Mouse (Mus musculus): ENCODE data around the gene Tgfbr3. TPM values are rescaled to one million over a fixed set of nuclear protein-coding genes. Genes with fewer than 3 reads are reported as not detected.

Tgfbr3 gene
- polyA plus RNA-seq, 1 experiment from 2014 or later = 4.3 TPM

GRCm38 (mm10) chr5:107285563-107285962 lies 3.9 kb downstream of the Tgfbr3 start:
- WGBS = 94% methylated on average over 6 of the region's 6 CpGs

GRCm38 (mm10) chr5:107283935-107284524 lies 5.4 kb downstream of the Tgfbr3 start:
- 79% methylated on average over 10 of the region's 10 CpGs for WGBS
- ATAC-seq = no peak
- H3K9me3 ChIP-seq (replicated peaks; ENCODE audit: control insufficient read depth, low read length, poor library complexity, severe bottlenecking) = no peaks in the 10 kb centered on the region
- no peak overlapping the region for H3K4me3 ChIP-seq (ENCODE audit: low read depth, low read length)
- no peaks in the 10 kb centered on the region; the same call in none of the 2 replicates for H3K27me3 ChIP-seq (ENCODE audit: control insufficient read depth, insufficient read depth, low read depth, low read length)
- H3K36me3 ChIP-seq (ENCODE audit: control insufficient read depth, insufficient read depth, low read length) = no peaks in the 10 kb centered on the region
- no peak overlapping the region for H3K4me2 ChIP-seq (ENCODE audit: low read length)
- H3K27ac ChIP-seq (ENCODE audit: low read length) = no peak overlapping the region
- H3K9ac ChIP-seq (ENCODE audit: low read depth, low read length) = no peak overlapping the region
- peaks cover 4% of the 10 kb centered on the region; the same call in 1 of the 2 replicates for H3K4me1 ChIP-seq (ENCODE audit: control insufficient read depth, insufficient read depth, low read length)

More at GRCm38 (mm10) chr5:107285563-107285962, 3.9 kb downstream of the Tgfbr3 start:
- Histone ChIP-seq H3K9ac (ENCODE audit: low read depth, low read length) (no peak overlapping the region), H3K36me3 (ENCODE audit: control insufficient read depth, insufficient read depth, low read length) (no peaks in the 10 kb centered on the region), H3K4me3 (ENCODE audit: low read depth, low read length) (no peak overlapping the region), H3K9me3 (replicated peaks; ENCODE audit: control insufficient read depth, low read length, poor library complexity, severe bottlenecking) (no peaks in the 10 kb centered on the region), H3K27me3 (ENCODE audit: control insufficient read depth, insufficient read depth, low read depth, low read length) (no peaks in the 10 kb centered on the region; the same call in none of the 2 replicates), H3K4me2 (ENCODE audit: low read length) (no peak overlapping the region), H3K4me1 (ENCODE audit: control insufficient read depth, insufficient read depth, low read length) (peaks cover 10% of the 10 kb centered on the region), H3K27ac (ENCODE audit: low read length) (no peak overlapping the region)
- ATAC-seq = no peak

- no peak for ATAC-seq
- no peak overlapping the region for H3K27ac ChIP-seq (ENCODE audit: low read length)
- WGBS = 75% methylated on average over 9 of the region's 9 CpGs
Measured at GRCm38 (mm10) chr5:107282561-107283307, 6.7 kb downstream of the Tgfbr3 start.

GRCm38 (mm10) chr5:107279263-107279662 lies 10.2 kb downstream of the Tgfbr3 start:
- Histone ChIP-seq H3K9ac (ENCODE audit: low read depth, low read length) (no peak overlapping the region), H3K27me3 (ENCODE audit: control insufficient read depth, insufficient read depth, low read depth, low read length) (no peaks in the 10 kb centered on the region), H3K4me1 (ENCODE audit: control insufficient read depth, insufficient read depth, low read length) (no peaks in the 10 kb centered on the region), H3K4me2 (ENCODE audit: low read length) (no peak overlapping the region), H3K4me3 (ENCODE audit: low read depth, low read length) (no peak overlapping the region), H3K27ac (ENCODE audit: low read length) (no peak overlapping the region), H3K36me3 (ENCODE audit: control insufficient read depth, insufficient read depth, low read length) (no peaks in the 10 kb centered on the region), H3K9me3 (replicated peaks; ENCODE audit: control insufficient read depth, low read length, poor library complexity, severe bottlenecking) (no peaks in the 10 kb centered on the region)
- ATAC-seq = no peak
- 86% methylated on average over 4 of the region's 4 CpGs for WGBS

More at GRCm38 (mm10) chr5:107282561-107283307, 6.7 kb downstream of the Tgfbr3 start:
- Histone ChIP-seq H3K27me3 (ENCODE audit: control insufficient read depth, insufficient read depth, low read depth, low read length) (no peaks in the 10 kb centered on the region), H3K9ac (ENCODE audit: low read depth, low read length) (no peak overlapping the region), H3K9me3 (replicated peaks; ENCODE audit: control insufficient read depth, low read length, poor library complexity, severe bottlenecking) (no peaks in the 10 kb centered on the region), H3K4me3 (ENCODE audit: low read depth, low read length) (no peak overlapping the region), H3K4me1 (ENCODE audit: control insufficient read depth, insufficient read depth, low read length) (no peaks in the 10 kb centered on the region), H3K36me3 (ENCODE audit: control insufficient read depth, insufficient read depth, low read length) (no peaks in the 10 kb centered on the region), H3K4me2 (ENCODE audit: low read length) (no peak overlapping the region)

GRCm38 (mm10) chr5:107276186-107276585 lies 13.2 kb downstream of the Tgfbr3 start:
- WGBS = 81% methylated on average over 3 of the region's 3 CpGs
- no peak for ATAC-seq
- Histone ChIP-seq H3K9ac (ENCODE audit: low read depth, low read length) (no peak overlapping the region), H3K27me3 (ENCODE audit: control insufficient read depth, insufficient read depth, low read depth, low read length) (no peaks in the 10 kb centered on the region), H3K4me2 (ENCODE audit: low read length) (no peak overlapping the region), H3K4me1 (ENCODE audit: control insufficient read depth, insufficient read depth, low read length) (no peaks in the 10 kb centered on the region; the same call in 1 of the 2 replicates), H3K36me3 (ENCODE audit: control insufficient read depth, insufficient read depth, low read length) (no peaks in the 10 kb centered on the region), H3K9me3 (replicated peaks; ENCODE audit: control insufficient read depth, low read length, poor library complexity, severe bottlenecking) (no peaks in the 10 kb centered on the region), H3K4me3 (ENCODE audit: low read depth, low read length) (no peak overlapping the region), H3K27ac (ENCODE audit: low read length) (no peak overlapping the region)

GRCm38 (mm10) chr5:107272252-107273028 lies 17.0 kb downstream of the Tgfbr3 start:
- Histone ChIP-seq H3K4me3 (ENCODE audit: low read depth, low read length) (no peak overlapping the region), H3K36me3 (ENCODE audit: control insufficient read depth, insufficient read depth, low read length) (no peaks in the 10 kb centered on the region), H3K27ac (ENCODE audit: low read length) (no peak overlapping the region), H3K27me3 (ENCODE audit: control insufficient read depth, insufficient read depth, low read depth, low read length) (no peaks in the 10 kb centered on the region), H3K9me3 (replicated peaks; ENCODE audit: control insufficient read depth, low read length, poor library complexity, severe bottlenecking) (no peaks in the 10 kb centered on the region), H3K9ac (ENCODE audit: low read depth, low read length) (no peak overlapping the region), H3K4me2 (ENCODE audit: low read length) (no peak overlapping the region), H3K4me1 (ENCODE audit: control insufficient read depth, insufficient read depth, low read length) (peaks cover 2% of the 10 kb centered on the region; the same call in 1 of the 2 replicates)
- WGBS = 25% methylated on average over 11 of the region's 11 CpGs
- ATAC-seq = 0 out of 2 replicates have a peak, but pooled peaks have one; percentile 34

- H3K27me3 ChIP-seq (ENCODE audit: control insufficient read depth, insufficient read depth, low read depth, low read length) = 0 out of 2 replicates have a peak, but pooled peaks cover 2% of the 10 kb centered on the region
- ATAC-seq = no peak; the same call in 1 of the 2 replicates
- H3K4me2 ChIP-seq (ENCODE audit: low read length) = peak overlapping the region; percentile 3; the same call in 1 of the 2 replicates
- no peak overlapping the region for H3K9ac ChIP-seq (ENCODE audit: low read depth, low read length)
- WGBS = 7% methylated on average over 6 of the region's 6 CpGs
- H3K4me1 ChIP-seq (ENCODE audit: control insufficient read depth, insufficient read depth, low read length) = peaks cover 2% of the 10 kb centered on the region; the same call in 1 of the 2 replicates
- H3K9me3 ChIP-seq (replicated peaks; ENCODE audit: control insufficient read depth, low read length, poor library complexity, severe bottlenecking) = no peaks in the 10 kb centered on the region
- no peak overlapping the region for H3K27ac ChIP-seq (ENCODE audit: low read length)
- no peaks in the 10 kb centered on the region for H3K36me3 ChIP-seq (ENCODE audit: control insufficient read depth, insufficient read depth, low read length)
- H3K4me3 ChIP-seq (ENCODE audit: low read depth, low read length) = no peak overlapping the region
Measured at GRCm38 (mm10) chr5:107269006-107269328, 20.5 kb downstream of the Tgfbr3 start.

- Histone ChIP-seq H3K4me3 (ENCODE audit: low read depth, low read length) (no peak overlapping the region), H3K36me3 (ENCODE audit: control insufficient read depth, insufficient read depth, low read length) (no peaks in the 10 kb centered on the region), H3K4me1 (ENCODE audit: control insufficient read depth, insufficient read depth, low read length) (peaks cover 2% of the 10 kb centered on the region; the same call in 1 of the 2 replicates), H3K9me3 (replicated peaks; ENCODE audit: control insufficient read depth, low read length, poor library complexity, severe bottlenecking) (no peaks in the 10 kb centered on the region), H3K9ac (ENCODE audit: low read depth, low read length) (no peak overlapping the region), H3K27ac (ENCODE audit: low read length) (no peak overlapping the region), H3K27me3 (ENCODE audit: control insufficient read depth, insufficient read depth, low read depth, low read length) (0 out of 2 replicates have a peak, but pooled peaks cover 2% of the 10 kb centered on the region), H3K4me2 (ENCODE audit: low read length) (peak overlapping the region; percentile 3; the same call in 1 of the 2 replicates)
- ATAC-seq = no peak; the same call in 1 of the 2 replicates
- 33% methylated on average over 16 of the region's 16 CpGs for WGBS
Measured at GRCm38 (mm10) chr5:107268121-107269005, 21.1 kb downstream of the Tgfbr3 start.

All from midbrain, embryonic 16.5 days (tissue).